Mouse (Mus musculus): ENCODE measurements around the gene Cir1. TPM values are rescaled to one million over a fixed set of nuclear protein-coding genes. Genes with fewer than 3 reads are reported as not detected.
A peak's percentile ranks its signal among the peaks of the same experiment; 100 is the strongest.

Cir1 gene
- polyA plus RNA-seq, 1 experiment from 2014 or later: 25.7 TPM

GRCm38 (mm10) chr2:73295023-73295422, 17.5 kb downstream of the Cir1 start:
- DNase-seq (ENCODE audit: low spot score): no peak
- H3K4me3 ChIP-seq (ENCODE audit: low read depth, low read length): no peak overlapping the region
- H3K27ac ChIP-seq (replicated peaks; ENCODE audit: low read depth, low read length): no peak overlapping the region
- H3K4me2 ChIP-seq (ENCODE audit: low read depth, severe bottlenecking): no peak overlapping the region
- H3K9me3 ChIP-seq (ENCODE audit: control insufficient read depth, low read length): no peaks in the 10 kb centered on the region
- no peak overlapping the region for H3K9ac ChIP-seq (ENCODE audit: low read length)
- H3K36me3 ChIP-seq (ENCODE audit: control insufficient read depth, insufficient read depth, low read length): no peaks in the 10 kb centered on the region; the same call in 1 of the 2 replicates
- no peaks in the 10 kb centered on the region for H3K4me1 ChIP-seq (ENCODE audit: control insufficient read depth, insufficient read depth, low read length)
- no peak for ATAC-seq (ENCODE audit: insufficient number of reproducible peaks, low FRiP score, low TSS enrichment, low read depth)
- WGBS: 81% methylated on average over 7 of the region's 7 CpGs
- H3K27me3 ChIP-seq (ENCODE audit: control insufficient read depth, insufficient read depth, low read length): no peaks in the 10 kb centered on the region

GRCm38 (mm10) chr2:73291130-73291529, 21.4 kb downstream of the Cir1 start:
- H3K36me3 ChIP-seq (ENCODE audit: control insufficient read depth, insufficient read depth, low read length): no peaks in the 10 kb centered on the region; the same call in 1 of the 2 replicates
- no peak overlapping the region for H3K27ac ChIP-seq (replicated peaks; ENCODE audit: low read depth, low read length)
- H3K9me3 ChIP-seq (ENCODE audit: control insufficient read depth, low read length): no peaks in the 10 kb centered on the region
- H3K4me3 ChIP-seq (ENCODE audit: low read depth, low read length): no peak overlapping the region
- DNase-seq (ENCODE audit: low spot score) (no peak), ATAC-seq (ENCODE audit: insufficient number of reproducible peaks, low FRiP score, low TSS enrichment, low read depth) (no peak)
- no peak overlapping the region for H3K4me2 ChIP-seq (ENCODE audit: low read depth, severe bottlenecking)
- H3K27me3 ChIP-seq (ENCODE audit: control insufficient read depth, insufficient read depth, low read length): no peaks in the 10 kb centered on the region
- no peak overlapping the region for H3K9ac ChIP-seq (ENCODE audit: low read length)
- 91% methylated on average over 4 of the region's 4 CpGs for WGBS
- no peaks in the 10 kb centered on the region for H3K4me1 ChIP-seq (ENCODE audit: control insufficient read depth, insufficient read depth, low read length)

- H3K4me3 ChIP-seq (ENCODE audit: low read depth, low read length): no peak overlapping the region
- no peak overlapping the region for H3K27ac ChIP-seq (replicated peaks; ENCODE audit: low read depth, low read length)
- H3K9me3 ChIP-seq (ENCODE audit: control insufficient read depth, low read length): no peaks in the 10 kb centered on the region
- no peak for DNase-seq (ENCODE audit: low spot score)
- H3K27me3 ChIP-seq (ENCODE audit: control insufficient read depth, insufficient read depth, low read length): peaks cover 13% of the 10 kb centered on the region
- ATAC-seq (ENCODE audit: insufficient number of reproducible peaks, low FRiP score, low TSS enrichment, low read depth): no peak
- H3K36me3 ChIP-seq (ENCODE audit: control insufficient read depth, insufficient read depth, low read length): no peaks in the 10 kb centered on the region
- WGBS: 8% methylated on average over 2 of the region's 2 CpGs
- H3K4me2 ChIP-seq (ENCODE audit: low read depth, severe bottlenecking): no peak overlapping the region
- H3K4me1 ChIP-seq (ENCODE audit: control insufficient read depth, insufficient read depth, low read length): 0 out of 2 replicates have a peak, but pooled peaks cover 5% of the 10 kb centered on the region
- no peak overlapping the region for H3K9ac ChIP-seq (ENCODE audit: low read length)
Observed at GRCm38 (mm10) chr2:73285630-73286029, 26.9 kb downstream of the Cir1 start.

- H3K9me3 ChIP-seq (ENCODE audit: control insufficient read depth, low read length): no peaks in the 10 kb centered on the region
- no peak overlapping the region for H3K9ac ChIP-seq (ENCODE audit: low read length)
- H3K4me2 ChIP-seq (ENCODE audit: low read depth, severe bottlenecking): no peak overlapping the region
- 8% methylated on average over 7 of the region's 7 CpGs for WGBS
- H3K27ac ChIP-seq (replicated peaks; ENCODE audit: low read depth, low read length): no peak overlapping the region
- H3K4me1 ChIP-seq (ENCODE audit: control insufficient read depth, insufficient read depth, low read length): peaks cover 29% of the 10 kb centered on the region
- DNase-seq (ENCODE audit: low spot score) (peak; percentile 49), ATAC-seq (ENCODE audit: insufficient number of reproducible peaks, low FRiP score, low TSS enrichment, low read depth) (no peak)
- no peaks in the 10 kb centered on the region for H3K36me3 ChIP-seq (ENCODE audit: control insufficient read depth, insufficient read depth, low read length)
- peaks cover 40% of the 10 kb centered on the region for H3K27me3 ChIP-seq (ENCODE audit: control insufficient read depth, insufficient read depth, low read length)
- H3K4me3 ChIP-seq (ENCODE audit: low read depth, low read length): no peak overlapping the region
Observed at GRCm38 (mm10) chr2:73281707-73282106, 30.8 kb downstream of the Cir1 start.

GRCm38 (mm10) chr2:73281048-73281661, 31.3 kb downstream of the Cir1 start:
- ATAC-seq (ENCODE audit: insufficient number of reproducible peaks, low FRiP score, low TSS enrichment, low read depth): no peak
- Histone ChIP-seq H3K9ac (ENCODE audit: low read length) (no peak overlapping the region), H3K36me3 (ENCODE audit: control insufficient read depth, insufficient read depth, low read length) (no peaks in the 10 kb centered on the region), H3K27me3 (ENCODE audit: control insufficient read depth, insufficient read depth, low read length) (peaks cover 44% of the 10 kb centered on the region), H3K4me2 (ENCODE audit: low read depth, severe bottlenecking) (peak overlapping the region; percentile 26), H3K27ac (replicated peaks; ENCODE audit: low read depth, low read length) (no peak overlapping the region), H3K4me1 (ENCODE audit: control insufficient read depth, insufficient read depth, low read length) (peaks cover 29% of the 10 kb centered on the region), H3K9me3 (ENCODE audit: control insufficient read depth, low read length) (no peaks in the 10 kb centered on the region), H3K4me3 (ENCODE audit: low read depth, low read length) (0 out of 2 replicates have a peak overlapping the region, but pooled peaks have one; percentile 8)
- 10% methylated on average over 22 of the region's 22 CpGs for WGBS
- DNase-seq (ENCODE audit: low spot score): peak; percentile 62

- H3K9ac ChIP-seq (ENCODE audit: low read length): no peak overlapping the region
- no peak overlapping the region for H3K27ac ChIP-seq (replicated peaks; ENCODE audit: low read depth, low read length)
- H3K4me2 ChIP-seq (ENCODE audit: low read depth, severe bottlenecking): peak overlapping the region; percentile 26
- H3K4me3 ChIP-seq (ENCODE audit: low read depth, low read length): 0 out of 2 replicates have a peak overlapping the region, but pooled peaks have one; percentile 8
- H3K4me1 ChIP-seq (ENCODE audit: control insufficient read depth, insufficient read depth, low read length): peaks cover 29% of the 10 kb centered on the region
- no peaks in the 10 kb centered on the region for H3K36me3 ChIP-seq (ENCODE audit: control insufficient read depth, insufficient read depth, low read length)
- H3K9me3 ChIP-seq (ENCODE audit: control insufficient read depth, low read length): no peaks in the 10 kb centered on the region
- 2% methylated on average over 33 of the region's 33 CpGs for WGBS
- peaks cover 48% of the 10 kb centered on the region for H3K27me3 ChIP-seq (ENCODE audit: control insufficient read depth, insufficient read depth, low read length)
- no peak for DNase-seq (ENCODE audit: low spot score)
- ATAC-seq (ENCODE audit: insufficient number of reproducible peaks, low FRiP score, low TSS enrichment, low read depth): no peak
Observed at GRCm38 (mm10) chr2:73280356-73281047, 32.0 kb downstream of the Cir1 start.

- H3K9me3 ChIP-seq (ENCODE audit: control insufficient read depth, low read length): no peaks in the 10 kb centered on the region
- WGBS: under 1% methylated on average over 31 of the region's 31 CpGs
- peak overlapping the region; percentile 28 for H3K4me2 ChIP-seq (ENCODE audit: low read depth, severe bottlenecking)
- H3K4me1 ChIP-seq (ENCODE audit: control insufficient read depth, insufficient read depth, low read length): peaks cover 33% of the 10 kb centered on the region
- H3K27ac ChIP-seq (replicated peaks; ENCODE audit: low read depth, low read length): no peak overlapping the region
- DNase-seq (ENCODE audit: low spot score): peak; percentile 52
- no peak overlapping the region for H3K9ac ChIP-seq (ENCODE audit: low read length)
- no peak for ATAC-seq (ENCODE audit: insufficient number of reproducible peaks, low FRiP score, low TSS enrichment, low read depth)
- peaks cover 48% of the 10 kb centered on the region for H3K27me3 ChIP-seq (ENCODE audit: control insufficient read depth, insufficient read depth, low read length)
- H3K4me3 ChIP-seq (ENCODE audit: low read depth, low read length): peak overlapping the region; percentile 14
- H3K36me3 ChIP-seq (ENCODE audit: control insufficient read depth, insufficient read depth, low read length): no peaks in the 10 kb centered on the region
Observed at GRCm38 (mm10) chr2:73279271-73280038, 33.0 kb downstream of the Cir1 start.

- H3K9ac ChIP-seq (ENCODE audit: low read length): no peak overlapping the region
- peaks cover 54% of the 10 kb centered on the region for H3K27me3 ChIP-seq (ENCODE audit: control insufficient read depth, insufficient read depth, low read length)
- peak overlapping the region; percentile 14; the same call in 1 of the 2 replicates for H3K4me3 ChIP-seq (ENCODE audit: low read depth, low read length)
- ATAC-seq (ENCODE audit: insufficient number of reproducible peaks, low FRiP score, low TSS enrichment, low read depth) (no peak), DNase-seq (ENCODE audit: low spot score) (no peak)
- H3K9me3 ChIP-seq (ENCODE audit: control insufficient read depth, low read length): no peaks in the 10 kb centered on the region
- WGBS: 2% methylated on average over 17 of the region's 17 CpGs
- H3K27ac ChIP-seq (replicated peaks; ENCODE audit: low read depth, low read length): no peak overlapping the region
- H3K4me2 ChIP-seq (ENCODE audit: low read depth, severe bottlenecking): peak overlapping the region; percentile 28
- H3K4me1 ChIP-seq (ENCODE audit: control insufficient read depth, insufficient read depth, low read length): peaks cover 34% of the 10 kb centered on the region
- no peaks in the 10 kb centered on the region for H3K36me3 ChIP-seq (ENCODE audit: control insufficient read depth, insufficient read depth, low read length)
Observed at GRCm38 (mm10) chr2:73278869-73279268, 33.6 kb downstream of the Cir1 start.
